Mouse (Mus musculus) lung, postnatal 14 days (tissue): Measurements from ENCODE around the gene Lrrc42.

ENCODE experiments used
- DNase-seq: peaks from one replicate; pipeline ENCODE4 v3.0.0; 2021

Lrrc42 gene

DNA sequence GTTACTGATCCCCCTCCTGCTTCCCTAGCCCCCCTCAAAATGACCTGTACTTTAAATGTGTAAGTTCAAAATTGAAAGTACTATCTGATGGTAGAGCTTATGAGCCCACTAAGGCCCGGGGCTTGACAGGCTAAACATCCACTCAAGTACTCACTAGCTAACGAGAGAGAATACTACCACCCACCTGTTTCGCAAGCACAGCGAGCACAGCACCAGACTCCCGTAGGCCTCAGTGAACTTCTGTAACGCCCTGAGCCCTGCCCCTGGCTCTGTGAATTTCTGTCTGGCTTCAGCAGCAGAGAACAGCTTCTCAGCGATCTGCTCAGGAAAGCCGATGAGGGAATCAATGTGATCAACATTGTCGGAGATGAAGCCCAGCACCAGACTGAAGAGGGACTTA, 6.2 kb downstream of the Lrrc42 start:
- DNase-seq, result no peak

DNA sequence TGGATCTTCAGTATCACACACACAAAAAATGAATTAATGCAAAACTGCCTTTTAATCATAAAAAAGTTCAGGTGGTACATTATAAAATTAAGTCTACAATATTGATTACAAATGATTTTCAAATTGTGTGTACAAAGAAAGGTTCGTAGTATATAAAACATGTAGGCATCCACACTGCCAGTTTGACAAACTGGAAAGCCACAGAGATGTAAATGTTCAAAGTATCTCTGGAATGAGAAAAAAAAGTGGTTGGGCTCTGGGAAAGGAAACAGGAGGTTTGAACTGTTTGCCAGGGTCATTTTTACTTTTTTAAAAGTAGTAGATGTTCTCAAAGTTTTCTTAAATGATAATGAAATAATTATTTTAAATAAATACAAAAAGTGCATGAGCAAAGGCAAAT, 7.3 kb downstream of the Lrrc42 start:
- DNase-seq, result no peak

DNA sequence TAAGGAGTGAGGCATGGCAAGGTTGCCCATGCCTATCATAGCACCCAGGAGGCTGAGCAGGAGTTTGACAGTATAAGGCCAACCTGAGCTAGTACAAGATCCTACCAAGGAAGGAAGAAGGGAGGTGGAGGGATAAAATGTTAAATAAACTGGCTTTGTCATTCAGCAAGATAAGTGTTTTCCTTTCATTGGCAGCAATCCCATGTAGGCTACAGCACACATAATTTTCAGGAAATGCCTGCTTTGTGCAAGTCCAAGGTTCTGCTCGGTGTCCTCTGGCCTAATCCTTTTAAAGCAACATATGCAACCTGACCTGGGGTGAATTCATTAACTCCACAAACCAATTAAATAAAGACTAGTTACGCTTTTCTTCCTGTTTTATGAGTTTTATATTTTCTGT, 8.0 kb downstream of the Lrrc42 start:
- DNase-seq, result no peak

GRCm38 (mm10) chr4:107243365-107244333, 9.7 kb downstream of the Lrrc42 start:
- no peak for DNase-seq

GRCm38 (mm10) chr4:107240196-107240595, 13.1 kb downstream of the Lrrc42 start:
- no peak for DNase-seq

DNA sequence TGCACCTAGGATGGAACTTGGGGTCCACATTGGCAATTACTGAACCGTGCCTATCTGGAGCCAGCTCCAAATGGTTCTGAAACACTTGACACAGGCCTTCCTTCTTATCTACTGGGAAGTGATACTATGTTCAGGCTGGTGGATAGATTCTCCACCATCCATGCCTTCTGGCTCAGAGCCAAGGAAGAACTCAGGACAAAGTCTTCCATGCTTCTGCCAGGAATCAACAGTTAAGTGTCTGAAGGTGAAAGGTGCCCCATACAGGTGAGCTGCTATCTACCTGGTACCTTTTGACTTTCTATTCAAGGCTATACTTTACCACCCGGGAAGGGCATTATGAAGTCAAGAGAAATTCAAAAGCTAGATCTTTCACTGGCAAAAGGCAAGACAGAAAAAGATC, 15.1 kb downstream of the Lrrc42 start:
- DNase-seq, result no peak

GRCm38 (mm10) chr4:107232219-107232618, 21.1 kb downstream of the Lrrc42 start:
- DNase-seq, result no peak

- no peak for DNase-seq
Measured at GRCm38 (mm10) chr4:107226313-107226712, 27.0 kb downstream of the Lrrc42 start.

DNA sequence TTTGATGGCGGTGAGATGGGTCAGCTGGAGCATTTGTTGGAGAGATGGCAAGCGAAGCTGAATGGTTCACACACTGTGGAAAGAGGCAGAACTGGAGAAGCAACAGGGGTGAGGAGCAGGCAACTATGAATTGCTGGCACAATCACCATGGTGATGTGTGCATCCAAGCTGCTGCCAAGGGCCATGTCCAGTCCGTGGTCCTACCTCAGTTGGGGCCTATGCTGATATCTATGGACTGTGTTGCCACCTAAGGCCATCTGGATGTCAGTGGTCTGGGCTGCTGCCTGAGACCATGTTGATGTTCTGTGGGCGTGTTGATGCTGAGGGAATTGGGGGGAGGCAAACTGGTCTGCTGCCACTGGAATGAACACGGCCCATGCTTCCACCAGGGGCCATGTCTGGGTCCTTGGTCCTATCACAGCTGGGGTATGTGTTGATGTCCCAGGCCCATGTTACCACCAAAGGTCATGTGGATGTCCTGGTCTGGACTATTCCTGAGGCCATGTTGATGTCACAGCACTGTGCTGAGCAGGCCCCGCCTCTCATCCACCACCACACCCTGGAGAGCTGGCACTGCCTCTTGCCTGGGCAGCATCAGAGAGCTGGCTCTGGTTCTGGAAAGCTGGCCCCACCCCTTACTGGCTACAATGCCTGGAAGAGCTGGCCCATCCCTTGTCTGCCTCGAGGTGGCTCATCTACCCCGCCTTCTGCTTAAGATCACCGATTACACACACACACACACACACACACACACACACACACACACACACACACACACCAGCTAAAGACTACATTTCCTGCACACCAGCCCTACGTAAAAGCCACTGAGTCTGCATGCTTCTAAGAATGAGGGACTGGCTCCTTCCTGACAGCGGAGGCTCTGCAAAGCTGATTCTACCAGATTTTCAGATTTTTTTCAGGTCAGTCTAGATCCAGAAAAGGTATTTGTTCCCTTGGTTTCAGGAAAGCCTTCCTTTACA, 29.8 kb downstream of the Lrrc42 start:
- peak; percentile 59 for DNase-seq

DNA sequence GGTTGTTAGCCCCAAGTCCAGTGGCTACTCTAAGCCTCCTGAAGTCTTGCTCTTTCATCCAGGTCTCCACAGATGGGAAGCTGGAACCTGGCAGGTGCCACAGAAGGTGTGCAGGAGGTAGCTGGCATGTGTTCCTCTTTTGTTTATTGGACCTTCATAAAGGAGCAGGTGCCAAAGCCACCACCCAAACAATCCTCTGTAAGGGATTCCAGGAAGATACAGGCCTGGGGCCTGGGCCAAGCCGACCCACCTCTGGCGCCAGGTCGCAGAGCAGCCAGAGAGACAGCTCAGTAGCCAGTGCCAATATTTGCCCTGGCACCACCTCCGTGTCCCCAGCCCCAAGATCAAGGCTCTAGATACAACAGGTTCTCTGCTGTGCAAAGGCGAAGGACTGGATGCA, 31.8 kb downstream of the Lrrc42 start:
- DNase-seq, result no peak

DNA sequence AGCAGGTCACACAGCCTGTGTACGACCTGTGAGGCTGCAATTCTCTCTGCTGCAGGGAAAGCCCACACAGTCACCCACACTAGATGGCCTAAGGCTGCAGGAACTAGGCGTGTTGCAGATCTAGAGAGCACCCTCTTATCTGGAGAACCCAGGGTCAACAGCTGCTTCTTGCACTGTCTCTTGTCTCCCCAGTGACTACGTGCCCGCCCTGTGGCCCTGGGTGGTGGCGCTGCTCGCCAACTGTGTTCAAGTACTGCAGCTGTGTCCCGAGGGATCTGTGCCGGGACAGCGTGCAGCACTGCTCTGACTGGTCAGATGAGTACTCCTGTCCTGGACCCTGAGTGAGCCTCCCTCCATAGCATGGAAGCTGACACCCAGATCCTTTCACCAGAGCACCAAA, 35.8 kb downstream of the Lrrc42 start:
- DNase-seq, result no peak

- DNase-seq, result no peak
Measured at GRCm38 (mm10) chr4:107213279-107214011, 39.9 kb downstream of the Lrrc42 start.

DNA sequence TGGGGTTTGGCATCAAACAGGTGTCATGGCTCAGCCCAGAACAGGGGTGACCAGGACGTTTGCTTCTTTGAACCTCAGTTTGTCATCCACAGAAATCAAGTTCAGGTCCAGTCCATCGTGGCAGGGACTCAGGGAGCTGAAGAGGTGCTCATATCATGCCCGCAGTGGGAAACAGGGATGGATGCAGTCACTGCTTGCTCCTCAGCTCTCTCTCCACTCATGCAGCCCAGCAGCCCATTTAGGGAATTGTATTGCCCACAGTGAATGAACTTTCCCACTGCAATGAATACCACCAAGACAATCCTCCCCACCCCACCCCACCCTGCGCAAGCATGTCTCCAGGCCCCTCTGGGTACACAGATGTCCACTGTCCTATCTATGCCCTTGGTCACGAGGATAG, 41.4 kb downstream of the Lrrc42 start:
- no peak for DNase-seq

DNA sequence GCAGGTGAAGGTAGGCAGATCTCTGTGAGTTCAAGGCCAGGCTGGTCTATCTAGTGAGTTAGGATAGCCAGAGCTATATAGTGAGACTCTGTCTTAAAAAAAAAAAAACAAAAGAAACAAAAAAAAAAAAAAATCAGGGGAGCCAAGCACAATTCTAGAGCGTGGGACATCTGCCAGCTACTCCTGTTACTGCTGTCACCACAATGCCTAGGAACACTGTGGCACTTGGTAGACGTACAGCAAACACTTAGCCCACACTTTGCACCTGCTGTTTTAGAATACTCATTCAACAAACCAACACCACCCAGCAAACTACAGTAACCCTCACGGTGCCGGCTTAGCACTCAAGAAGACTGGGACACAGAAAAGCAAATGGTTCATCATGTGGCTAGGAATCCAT, 41.9 kb downstream of the Lrrc42 start:
- peak; percentile 77 for DNase-seq

GRCm38 (mm10) chr4:107210483-107211097, 42.7 kb downstream of the Lrrc42 start:
- DNase-seq, result peak; percentile 35

GRCm38 (mm10) chr4:107208880-107209279, 44.5 kb downstream of the Lrrc42 start, which contains the start of gene Ldlrad1:
Ldlrad1 (plus strand) TSS chr4:107209180.
- DNase-seq, result no peak

DNA sequence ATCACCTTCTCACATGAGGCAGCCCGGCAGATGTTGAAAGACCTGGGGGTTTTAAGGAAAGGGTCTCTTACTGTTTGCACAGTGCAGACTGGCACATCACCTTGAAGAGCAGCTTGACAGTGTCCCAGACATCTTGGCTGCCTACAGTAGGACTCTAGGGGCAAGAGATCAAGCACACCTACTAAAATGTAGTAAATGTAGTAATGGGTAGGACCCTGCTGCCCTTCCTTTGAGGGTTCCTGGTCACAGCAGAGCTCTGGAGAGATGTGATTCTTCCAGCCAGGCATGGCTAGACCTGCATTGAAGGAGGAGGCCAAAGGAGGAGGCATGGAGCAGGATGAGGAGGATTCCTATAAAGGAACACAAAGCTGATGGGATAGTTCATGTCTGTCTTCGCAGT, 46.3 kb downstream of the Lrrc42 start:
- no peak for DNase-seq

- no peak for DNase-seq
Measured at GRCm38 (mm10) chr4:107203001-107203400, 50.3 kb downstream of the Lrrc42 start.

DNA sequence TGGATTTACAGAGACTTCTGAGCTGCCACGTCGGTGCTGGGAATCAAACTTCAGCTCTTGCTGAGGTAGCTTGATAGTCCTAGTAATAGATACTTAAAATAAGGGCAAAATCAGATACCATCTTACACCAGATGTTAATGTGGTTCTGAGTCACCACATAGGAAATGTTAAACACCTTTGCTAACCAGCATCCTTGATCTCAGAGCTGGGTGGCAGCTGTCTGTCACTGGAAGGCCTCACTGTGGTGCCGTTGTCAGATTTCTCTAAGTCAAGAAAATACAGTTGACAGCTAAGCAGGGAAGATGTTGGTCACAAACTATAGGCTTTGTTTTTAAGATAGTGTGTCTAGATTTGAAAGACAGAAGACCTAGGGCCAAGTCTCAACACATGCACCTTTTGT, 51.6 kb downstream of the Lrrc42 start:
- no peak for DNase-seq

GRCm38 (mm10) chr4:107198072-107198471, 55.3 kb downstream of the Lrrc42 start:
- no peak for DNase-seq

DNA sequence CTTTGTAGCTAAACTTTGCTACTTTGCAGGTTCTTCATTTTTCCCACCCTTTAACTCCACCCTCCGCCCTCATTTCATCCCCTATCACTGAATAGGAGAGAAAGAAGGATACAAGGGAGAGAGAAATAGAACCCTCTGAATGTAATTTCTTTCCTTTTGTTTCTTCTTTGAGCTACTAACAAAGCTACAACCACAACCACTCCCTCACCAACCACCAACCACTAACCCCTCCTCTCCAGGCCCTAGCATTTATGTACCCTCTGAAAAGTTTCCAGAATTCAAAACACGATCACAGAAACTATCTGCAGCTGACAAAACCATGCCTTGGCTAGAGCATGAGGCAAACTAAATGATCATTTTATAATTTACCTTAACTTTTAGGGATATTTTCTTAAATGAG, 56.9 kb downstream of the Lrrc42 start:
- DNase-seq, result no peak

GRCm38 (mm10) chr4:107193841-107194240, 59.5 kb downstream of the Lrrc42 start:
- no peak for DNase-seq
